Mouse (Mus musculus) stomach, postnatal 0 days (tissue): ENCODE measurements around the gene Gbp2b. TPM values are rescaled to one million over a fixed set of nuclear protein-coding genes. Genes with fewer than 3 reads are reported as not detected.
"Not testable (repeated sequence)": the region's sequence is repeated elsewhere in the genome, so short reads cannot be mapped to it uniquely, and the experiment has no call there.

Source experiments
- ATAC-seq: fragments of 200-750 bp; cut with Nextera tagmentation; 2 replicates; pipeline ENCODE4 v1.8.0; 2017; ENCODE audit not compliant: low FRiP score, low TSS enrichment
- DNase-seq: peaks from one replicate; pipeline ENCODE4 v3.0.0-alpha.2; 2016; ENCODE audit warnings: low spot score
- H3K27ac ChIP-seq: fragments of 300-500 bp; sonication (generic); replicated peaks from 2 replicates; pipeline ENCODE4 v1.5.1; 2014; ENCODE audit warnings: mild to moderate bottlenecking, control low read depth
- H3K27me3 ChIP-seq: fragments of 300-500 bp; sonication (generic); 2 replicates; pipeline ENCODE4 v1.6.1; 2014; ENCODE audit warnings: low read length; ENCODE audit not compliant: control insufficient read depth, insufficient read depth
- H3K36me3 ChIP-seq: fragments of 300-500 bp; sonication (generic); 2 replicates; pipeline ENCODE4 v1.6.1; 2014; ENCODE audit warnings: low read length, mixed read lengths; ENCODE audit not compliant: control insufficient read depth, insufficient read depth
- H3K4me1 ChIP-seq: fragments of 300-500 bp; sonication (generic); replicated peaks from 2 replicates; pipeline ENCODE4 v1.6.1; 2014; ENCODE audit warnings: antibody characterized with exemption; ENCODE audit not compliant: control insufficient read depth, insufficient read depth
- H3K4me2 ChIP-seq: fragments of 300-500 bp; sonication (generic); replicated peaks from 2 replicates; pipeline ENCODE4 v1.6.1; 2014; ENCODE audit warnings: low read depth, mild to moderate bottlenecking, control low read depth, moderate library complexity
- H3K4me3 ChIP-seq: fragments of 300-500 bp; sonication (generic); 2 replicates; pipeline ENCODE4 v1.5.1; 2014; ENCODE audit warnings: low read depth, low read length, control low read depth
- H3K9ac ChIP-seq: fragments of 300-500 bp; sonication (generic); 2 replicates; pipeline ENCODE4 v1.6.1; 2014; ENCODE audit warnings: mild to moderate bottlenecking, low read length, control low read depth, mixed read lengths
- H3K9me3 ChIP-seq: fragments of 300-500 bp; sonication (generic); 2 replicates; pipeline ENCODE4 v1.6.1; 2016; ENCODE audit warnings: low read length; ENCODE audit not compliant: control insufficient read depth
- CTCF ChIP-seq: IDR thresholded peaks from 2 replicates; pipeline ENCODE4 v1.5.1; 2016; ENCODE audit warnings: antibody characterized with exemption, low read depth, mild to moderate bottlenecking, moderate library complexity
- EP300 ChIP-seq: optimal IDR thresholded peaks from 2 replicates; pipeline ENCODE3; 2016; ENCODE audit warnings: antibody characterized with exemption
- WGBS: fragments of 180-500 bp; shearing (Covaris S2); extraction: QIAGEN DNeasy Blood & Tissue Kit; methylation state at CpG from one replicate; pipeline ENCODE4 v1.1.7; 2014; 5-methylcytosine and 5-hydroxymethylcytosine counted together
- polyA plus RNA-seq: library from polyadenylated mRNA; unstranded; fragments of >200 nt; fragmentation: Nextera tagmentation; extraction: Ambion mirVana; gene quantifications from 2 replicates; pipeline ENCODE4 v1.2.1, GENCODE M21; 2015

Gbp2b gene
- polyA plus RNA-seq, 1 experiment from 2014 or later = not detected

DNA sequence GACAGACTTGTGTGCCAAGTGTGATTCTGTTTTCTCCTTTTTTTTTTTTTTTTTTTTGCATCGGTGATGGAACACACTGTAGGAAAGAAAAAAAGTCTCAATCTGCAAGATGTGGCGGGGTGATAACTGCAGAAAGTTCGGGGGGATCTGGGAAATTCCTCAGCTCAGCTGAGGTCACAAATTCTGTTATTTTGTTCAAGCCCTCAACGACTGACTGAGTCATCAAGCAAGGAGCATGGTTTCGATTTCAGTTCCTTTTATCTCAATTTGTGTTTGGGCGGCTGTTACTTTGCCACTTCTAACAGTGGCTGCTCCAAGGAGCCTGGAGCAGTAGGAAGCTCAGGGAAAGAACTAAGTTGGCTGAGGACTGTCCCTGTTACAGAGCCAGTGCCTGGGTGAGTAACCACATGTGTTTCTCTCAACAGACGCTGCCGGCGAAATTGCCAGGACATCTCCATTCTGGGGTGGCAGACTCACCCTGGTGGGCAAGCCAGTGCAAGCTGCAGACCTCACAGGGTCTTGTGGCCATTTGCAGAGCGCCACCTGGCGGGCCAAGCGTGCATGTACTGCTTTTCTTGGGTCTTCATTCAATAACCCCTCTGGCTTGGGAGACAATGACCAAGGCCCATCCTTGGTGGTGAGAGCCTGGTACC lies 34.2 kb upstream of the Gbp2b start:
- ATAC-seq (peak; percentile 84), DNase-seq (peak; percentile 80)
- TF ChIP-seq CTCF (peak; percentile 99), EP300 (no peak)
- no peaks in the 10 kb centered on the region for H3K4me1 ChIP-seq
- H3K9me3 ChIP-seq = no peaks in the 10 kb centered on the region
- peak overlapping the region; percentile 69 for H3K27ac ChIP-seq
- H3K36me3 ChIP-seq = no peaks in the 10 kb centered on the region
- peak overlapping the region; percentile 40 for H3K4me3 ChIP-seq
- peak overlapping the region; percentile 47; the same call in 1 of the 2 replicates for H3K9ac ChIP-seq
- H3K27me3 ChIP-seq = no peaks in the 10 kb centered on the region
- 3% methylated on average over 12 of the region's 12 CpGs for WGBS
- H3K4me2 ChIP-seq = peak overlapping the region; percentile 57

DNA sequence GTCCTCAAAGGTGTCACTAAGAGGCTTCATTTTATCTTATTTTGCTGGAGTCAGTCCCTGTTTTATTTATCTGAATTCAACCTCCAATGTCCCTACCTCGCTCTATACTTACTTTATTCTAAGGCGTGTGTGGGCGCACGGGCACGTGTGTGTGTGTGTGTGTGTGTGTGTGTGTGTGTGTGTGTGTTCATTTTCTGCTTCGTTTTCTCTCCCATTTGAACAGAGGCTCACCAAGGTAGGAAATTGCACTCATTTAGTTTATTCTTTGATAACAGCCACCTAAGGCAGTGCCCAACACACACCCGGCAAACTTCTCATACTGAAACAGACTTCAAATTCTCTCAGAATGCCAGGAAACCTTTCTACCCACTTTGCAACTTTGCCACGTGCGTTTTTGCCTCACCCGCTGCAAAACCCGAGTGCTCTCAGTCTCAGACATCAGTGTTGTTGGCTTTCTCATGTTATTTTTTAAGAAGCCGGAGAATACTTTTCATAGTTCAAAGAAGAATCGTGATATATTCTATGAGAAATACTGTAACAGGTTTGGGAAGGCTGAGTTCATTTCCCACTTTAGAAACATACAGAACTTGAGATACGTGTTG lies 33.5 kb upstream of the Gbp2b start:
- peak overlapping the region; percentile 57 for H3K4me2 ChIP-seq
- ATAC-seq = no peak
- H3K27me3 ChIP-seq = no peaks in the 10 kb centered on the region
- H3K9ac ChIP-seq = no peak overlapping the region
- no peaks in the 10 kb centered on the region for H3K36me3 ChIP-seq
- H3K9me3 ChIP-seq = no peaks in the 10 kb centered on the region
- TF ChIP-seq CTCF (no peak), EP300 (no peak)
- H3K27ac ChIP-seq = no peak overlapping the region
- no peak for DNase-seq
- H3K4me3 ChIP-seq = no peak overlapping the region
- no peaks in the 10 kb centered on the region for H3K4me1 ChIP-seq
- 81% methylated on average over 14 of the region's 14 CpGs for WGBS

DNA sequence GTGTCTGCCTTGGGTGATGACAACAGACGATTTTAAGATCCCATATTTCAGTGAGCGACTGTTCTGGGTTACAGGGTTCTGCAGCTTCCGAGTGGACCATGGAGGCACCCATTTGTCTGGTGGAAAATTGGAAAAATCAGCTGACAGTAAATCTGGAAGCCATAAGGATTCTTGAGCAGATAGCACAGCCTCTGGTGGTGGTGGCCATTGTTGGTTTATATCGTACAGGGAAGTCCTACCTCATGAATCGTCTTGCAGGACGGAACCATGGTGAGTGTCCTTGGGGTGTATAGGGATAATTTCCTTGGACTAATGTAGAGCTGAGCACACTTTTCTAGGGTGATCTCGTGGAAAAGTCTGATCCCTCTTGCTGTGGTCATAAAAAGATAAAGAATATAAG lies 33.0 kb upstream of the Gbp2b start:
- no peaks in the 10 kb centered on the region for H3K36me3 ChIP-seq
- no peak for ATAC-seq
- no peak for DNase-seq
- no peaks in the 10 kb centered on the region for H3K4me1 ChIP-seq
- no peaks in the 10 kb centered on the region for H3K27me3 ChIP-seq
- H3K9me3 ChIP-seq = no peaks in the 10 kb centered on the region
- no peak overlapping the region for H3K9ac ChIP-seq
- H3K4me2 ChIP-seq = no peak overlapping the region
- no peak overlapping the region for H3K27ac ChIP-seq
- TF ChIP-seq CTCF = no peak
- TF ChIP-seq EP300 = no peak
- 79% methylated on average over 7 of the region's 7 CpGs for WGBS
- no peak overlapping the region for H3K4me3 ChIP-seq

DNA sequence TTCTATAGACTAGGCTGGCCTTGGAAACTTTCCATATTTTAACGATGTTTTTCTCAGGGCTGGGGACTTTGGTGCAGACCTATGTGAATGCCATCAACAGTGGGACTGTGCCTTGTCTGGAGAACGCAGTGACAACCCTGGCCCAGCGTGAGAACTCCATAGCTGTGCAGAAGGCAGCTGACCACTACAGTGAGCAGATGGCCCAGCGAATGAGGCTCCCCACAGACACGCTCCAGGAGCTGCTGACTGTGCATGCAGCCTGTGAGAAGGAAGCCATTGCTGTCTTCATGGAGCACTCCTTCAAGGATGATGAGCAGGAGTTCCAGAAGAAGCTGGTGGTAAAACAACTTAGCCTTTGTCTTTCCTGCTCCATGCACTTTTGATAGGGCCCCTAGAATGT lies 27.2 kb upstream of the Gbp2b start:
- 78% methylated on average over 4 of the region's 5 CpGs for WGBS
- not testable (repeated sequence) for DNase-seq, H3K27me3 ChIP-seq, H3K27ac ChIP-seq, H3K9me3 ChIP-seq, H3K36me3 ChIP-seq, H3K9ac ChIP-seq, H3K4me1 ChIP-seq, H3K4me3 ChIP-seq, H3K4me2 ChIP-seq, ATAC-seq

DNA sequence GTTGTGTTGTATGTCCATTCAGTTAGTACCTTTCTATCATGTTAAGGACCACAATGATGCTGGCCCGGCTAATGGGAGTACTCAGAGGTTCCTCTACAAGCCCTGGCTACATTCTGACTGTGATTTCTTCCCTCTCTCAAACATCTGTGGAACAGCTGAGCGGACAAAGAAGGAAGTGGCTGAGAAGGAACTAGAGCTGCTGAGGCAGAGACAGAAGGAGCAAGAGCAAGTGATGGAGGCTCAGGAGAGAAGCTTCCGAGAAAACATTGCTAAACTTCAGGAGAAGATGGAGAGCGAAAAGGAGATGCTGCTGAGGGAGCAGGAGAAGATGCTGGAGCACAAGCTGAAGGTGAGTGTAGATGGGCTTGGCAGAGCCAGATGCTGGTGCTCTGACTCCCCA lies 23.9 kb upstream of the Gbp2b start:
- 88% methylated on average over 4 of the region's 4 CpGs for whole genome bisulfite sequencing
- no peaks in the 10 kb centered on the region for H3K36me3 ChIP-seq
- no peak for DNase-seq
- no peaks in the 10 kb centered on the region for H3K9me3 ChIP-seq
- no peak overlapping the region for H3K4me3 ChIP-seq
- TF ChIP-seq EP300 = no peak
- TF ChIP-seq CTCF = no peak
- no peak overlapping the region for H3K27ac ChIP-seq
- no peak for ATAC-seq
- H3K4me1 ChIP-seq = no peaks in the 10 kb centered on the region
- no peak overlapping the region for H3K4me2 ChIP-seq
- H3K27me3 ChIP-seq = no peaks in the 10 kb centered on the region
- H3K9ac ChIP-seq = no peak overlapping the region

DNA sequence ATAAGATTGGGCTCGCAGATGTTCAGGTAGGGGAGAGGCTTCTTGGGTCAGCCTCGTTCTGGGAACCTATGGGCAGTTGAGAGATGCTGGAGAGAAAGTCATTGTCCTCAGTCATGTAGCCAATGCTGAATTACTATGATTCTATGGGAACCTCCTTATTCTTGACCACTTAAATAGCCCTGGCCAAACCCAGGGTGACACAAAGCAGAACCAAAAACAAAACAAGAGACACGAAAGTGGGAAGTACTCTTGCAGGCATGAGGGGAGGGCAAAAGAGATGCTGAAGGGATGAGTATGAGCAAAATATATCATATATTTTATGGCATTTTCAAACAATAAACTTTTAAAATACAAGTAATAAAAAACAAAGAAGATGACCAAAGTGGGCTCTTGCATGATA lies 17.5 kb upstream of the Gbp2b start:
- H3K27me3 ChIP-seq = no peaks in the 10 kb centered on the region
- TF ChIP-seq EP300 (no peak), CTCF (no peak)
- H3K36me3 ChIP-seq = no peaks in the 10 kb centered on the region
- H3K9ac ChIP-seq = no peak overlapping the region
- no peak overlapping the region for H3K4me3 ChIP-seq
- 79% methylated on average over 3 of the region's 3 CpGs for WGBS
- no peaks in the 10 kb centered on the region for H3K4me1 ChIP-seq
- ATAC-seq = no peak
- no peak for DNase-seq
- no peak overlapping the region for H3K27ac ChIP-seq
- no peaks in the 10 kb centered on the region for H3K9me3 ChIP-seq
- no peak overlapping the region for H3K4me2 ChIP-seq
